Mouse (Mus musculus): ENCODE data around the gene Pex6.

Gene Pex6

DNA sequence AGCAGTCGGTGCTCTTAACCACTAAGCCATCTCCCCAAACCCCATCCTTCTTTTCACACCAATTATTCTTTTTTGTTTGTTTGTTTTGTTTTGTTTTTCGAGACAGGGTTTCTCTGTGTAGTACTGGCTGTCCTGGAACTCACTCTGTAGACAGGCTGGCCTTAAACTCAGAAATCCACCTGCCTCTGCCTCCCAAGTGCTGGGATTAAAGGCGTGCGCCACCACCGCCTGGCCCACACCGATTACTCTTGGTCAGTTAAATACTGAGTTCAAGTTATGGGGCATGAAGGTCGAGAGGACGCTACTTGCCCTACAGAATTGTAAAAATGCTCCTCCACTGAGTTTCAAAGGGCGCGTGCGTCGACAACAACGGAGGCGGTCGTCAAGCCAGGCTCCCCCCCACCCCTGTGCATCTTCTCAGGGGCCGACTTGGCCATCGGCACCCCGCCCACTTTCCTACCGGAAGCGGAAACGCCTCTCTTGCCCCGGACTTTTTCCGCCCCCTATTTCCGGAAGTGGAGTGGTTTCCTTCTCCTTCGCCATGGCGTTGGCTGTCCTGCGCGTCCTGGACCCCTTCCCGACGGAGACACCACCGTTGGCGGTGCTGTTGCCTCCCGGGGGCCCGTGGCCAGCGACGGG lies at the start of gene Pex6:
Pex6 (plus strand) TSS at position 505 of the 639 bp plus-strand sequence.
- DNase-seq = peak; percentile 96 to 98

DNA sequence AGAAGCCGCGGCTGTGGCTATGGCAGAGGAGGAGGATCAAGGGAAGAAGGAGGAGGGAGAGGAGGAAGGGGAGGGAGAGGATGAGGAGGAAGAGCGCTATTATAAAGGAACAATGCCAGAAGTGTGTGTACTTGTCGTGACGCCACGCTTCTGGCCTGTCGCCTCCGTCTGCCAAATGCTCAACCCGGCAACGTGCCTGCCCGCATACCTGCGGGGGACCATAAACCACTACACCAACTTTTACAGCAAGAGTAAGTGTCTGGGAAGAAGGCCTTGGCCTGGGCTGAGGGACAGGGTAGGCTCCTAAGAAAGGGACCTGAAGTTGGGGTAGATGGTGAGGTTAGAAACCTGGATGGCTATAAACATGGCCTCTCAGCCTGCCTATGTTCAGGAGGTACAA lies 49.3 kb upstream of the Pex6 start:
- DNase-seq = no peak

DNA sequence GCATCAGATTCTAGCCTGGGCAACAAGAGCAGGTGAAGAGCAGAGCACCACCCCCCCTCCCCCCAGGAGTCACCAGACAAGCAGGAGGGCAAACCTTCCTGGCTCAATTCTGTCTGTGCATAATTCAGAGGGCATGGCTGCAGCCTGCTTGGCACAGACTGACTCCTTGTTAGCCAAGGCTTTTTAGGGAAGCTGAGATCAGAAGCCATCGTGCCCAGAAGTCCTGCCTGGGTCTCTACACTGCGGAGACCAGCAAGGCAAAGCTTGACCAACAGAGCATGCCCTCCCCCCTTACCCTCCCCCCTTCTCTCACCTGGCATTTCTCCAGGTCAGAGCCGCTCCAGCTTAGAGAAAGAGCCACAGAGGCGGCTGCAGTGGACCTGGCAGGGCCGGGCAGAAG lies 48.5 kb upstream of the Pex6 start:
- DNase-seq = peak; percentile 34 to 57

DNA sequence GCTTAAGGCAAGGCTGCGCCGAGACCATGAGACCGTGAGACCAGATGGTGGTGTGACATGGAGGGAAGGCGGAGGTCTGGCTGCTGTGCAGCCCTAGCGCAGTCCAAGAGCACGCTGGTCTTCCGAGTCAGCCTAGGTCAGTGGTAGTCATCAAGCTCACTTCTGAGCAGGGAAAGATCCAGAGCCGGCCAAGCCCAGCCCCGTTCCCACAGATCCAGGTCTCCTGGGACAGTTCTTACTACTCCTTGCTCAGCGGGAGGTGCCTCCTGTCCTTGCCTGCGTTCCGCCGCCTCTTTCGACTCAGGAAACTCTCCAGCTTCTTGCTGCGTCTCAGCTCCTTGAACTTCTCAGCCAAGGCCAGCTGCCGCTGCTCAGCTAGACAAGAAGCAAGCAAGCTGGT lies 43.6 kb upstream of the Pex6 start:
- no peak for DNase-seq

DNA sequence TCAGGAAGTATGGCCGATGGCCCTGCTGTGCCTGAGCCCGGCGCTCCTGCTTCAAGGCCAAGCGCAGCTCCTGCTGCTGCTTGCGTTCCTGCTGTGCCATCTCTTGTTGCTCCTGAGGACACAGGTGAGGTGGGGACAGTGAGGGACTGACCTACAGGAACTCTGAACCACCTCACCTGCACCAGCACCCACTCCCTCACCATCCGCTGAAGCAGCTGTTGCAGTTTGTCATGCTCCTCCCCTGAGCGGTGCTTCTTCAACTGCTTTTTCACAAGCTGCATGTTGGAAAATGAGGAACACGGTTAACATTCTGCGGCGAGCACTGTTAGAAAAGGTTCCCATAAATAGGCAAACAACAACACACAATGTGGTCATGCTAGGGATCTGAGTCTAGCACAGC lies 41.4 kb upstream of the Pex6 start:
- DNase-seq = no peak

DNA sequence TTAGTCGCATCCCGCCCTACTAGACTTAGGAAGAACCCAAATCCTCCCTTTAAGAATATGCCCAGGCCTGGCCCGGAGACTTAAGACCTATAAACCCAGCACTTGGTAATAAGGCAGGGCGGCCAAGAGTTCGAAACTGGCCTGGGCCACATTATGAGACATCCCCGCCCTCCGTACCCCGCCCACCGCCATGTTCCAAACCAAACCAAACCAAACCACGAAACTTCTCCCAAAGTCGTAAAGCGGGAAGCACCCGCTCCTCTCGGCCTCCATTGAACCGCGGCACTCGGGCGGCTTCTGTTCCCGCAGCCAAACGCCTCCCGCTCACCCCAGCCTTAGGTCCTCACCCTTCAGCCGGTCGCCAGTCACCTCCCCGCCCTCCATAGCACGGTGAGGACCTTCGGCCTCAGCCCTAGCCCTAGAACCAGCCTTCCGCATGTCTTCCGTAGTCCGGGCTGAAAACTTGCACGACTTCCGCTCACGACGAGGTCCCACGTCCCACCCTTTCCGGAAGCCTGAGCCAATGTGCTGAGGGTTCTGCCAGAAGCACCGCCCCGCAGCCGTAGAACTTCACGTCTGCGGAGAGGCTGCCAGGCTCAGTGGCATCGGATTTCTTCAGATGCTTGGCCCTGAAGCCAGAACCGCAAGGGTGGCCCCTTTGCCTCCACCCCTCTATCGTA lies 37.3 kb upstream of the Pex6 start, which contains the start of gene Rrp36:
Rrp36 (minus strand) TSS at position 503 of the 680 bp plus-strand sequence.
- peak; percentile 95 to 96 for DNase-seq

DNA sequence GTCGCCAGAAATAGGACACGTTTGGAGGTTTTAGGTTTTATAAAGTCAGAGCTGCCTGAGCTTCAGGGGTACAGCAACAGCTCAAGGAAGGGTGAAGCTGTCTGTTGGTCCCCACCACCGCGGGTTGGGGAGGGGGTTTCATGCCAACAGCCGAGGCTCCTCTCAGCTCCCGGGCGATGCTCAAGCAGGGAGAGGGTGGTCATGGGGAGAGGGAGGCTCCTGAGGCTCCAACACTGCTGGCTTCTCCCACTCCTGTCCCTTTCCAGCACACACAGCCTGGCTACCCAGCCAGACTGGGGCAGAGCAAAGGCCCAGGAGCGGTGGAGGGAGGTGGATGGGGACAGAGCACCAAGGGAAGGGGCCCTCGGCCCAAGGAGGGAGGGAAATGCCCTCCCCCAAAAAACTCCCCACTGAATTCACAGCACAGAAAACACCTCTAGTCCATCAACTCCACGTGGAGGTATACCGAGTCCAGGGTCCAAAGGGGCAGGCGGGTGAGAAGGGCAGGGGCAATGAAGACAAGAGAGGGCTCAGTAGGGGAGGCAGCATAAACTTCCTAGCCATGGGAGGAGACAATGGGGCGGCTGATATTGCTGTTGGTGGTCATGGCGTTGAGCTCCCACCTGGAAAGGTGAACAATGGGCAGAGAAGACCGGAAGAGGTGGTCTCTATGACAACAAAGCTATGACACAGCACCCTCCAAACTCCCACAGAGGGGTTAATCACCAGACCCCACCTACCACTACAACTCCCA lies 36.6 kb upstream of the Pex6 start:
- peak; percentile 14 to 44 for DNase-seq

DNA sequence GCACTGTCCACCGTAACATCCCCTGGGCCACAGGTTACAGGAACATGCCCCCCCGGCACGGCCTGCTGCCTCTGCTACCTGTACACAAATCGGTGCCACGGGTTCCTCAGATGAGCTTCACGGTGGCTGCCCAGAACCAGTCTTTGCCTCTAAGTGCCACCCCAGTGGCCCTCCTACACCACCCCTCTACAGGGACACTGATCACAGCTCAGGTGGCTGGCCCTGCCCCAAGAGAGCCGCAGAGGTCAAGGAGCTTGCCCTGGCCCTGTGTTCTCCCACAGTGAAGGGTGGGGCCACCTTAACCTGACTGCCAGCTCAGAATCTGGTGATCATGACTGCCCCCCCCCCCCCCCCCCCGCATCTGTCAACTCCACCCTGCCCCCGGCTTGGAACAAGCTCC lies 32.8 kb upstream of the Pex6 start, which contains the start of gene Mea1:
Mea1 (plus strand) TSS at position 378 of the 400 bp plus-strand sequence.
- DNase-seq = peak; percentile 47 to 53

DNA sequence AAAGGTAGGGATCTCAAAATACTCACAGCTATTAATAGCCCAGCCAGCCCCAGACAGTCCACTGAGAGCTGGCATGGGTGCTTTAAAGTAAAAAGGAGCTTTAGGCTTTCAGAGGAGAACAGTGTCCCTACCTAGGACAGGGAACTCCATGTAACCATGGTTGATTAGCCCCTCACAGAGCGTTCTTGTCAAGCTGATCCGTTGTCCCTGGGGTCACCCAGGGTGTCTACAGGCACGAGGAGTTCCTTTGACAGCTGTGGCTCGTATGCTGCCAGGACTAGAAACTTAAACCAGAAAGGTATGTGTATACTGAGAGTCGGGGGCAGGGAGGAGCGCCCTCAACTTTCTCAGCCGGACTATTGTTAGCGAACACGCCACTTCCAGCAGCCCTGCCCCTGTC lies 32.4 kb upstream of the Pex6 start:
- DNase-seq = no peak

DNA sequence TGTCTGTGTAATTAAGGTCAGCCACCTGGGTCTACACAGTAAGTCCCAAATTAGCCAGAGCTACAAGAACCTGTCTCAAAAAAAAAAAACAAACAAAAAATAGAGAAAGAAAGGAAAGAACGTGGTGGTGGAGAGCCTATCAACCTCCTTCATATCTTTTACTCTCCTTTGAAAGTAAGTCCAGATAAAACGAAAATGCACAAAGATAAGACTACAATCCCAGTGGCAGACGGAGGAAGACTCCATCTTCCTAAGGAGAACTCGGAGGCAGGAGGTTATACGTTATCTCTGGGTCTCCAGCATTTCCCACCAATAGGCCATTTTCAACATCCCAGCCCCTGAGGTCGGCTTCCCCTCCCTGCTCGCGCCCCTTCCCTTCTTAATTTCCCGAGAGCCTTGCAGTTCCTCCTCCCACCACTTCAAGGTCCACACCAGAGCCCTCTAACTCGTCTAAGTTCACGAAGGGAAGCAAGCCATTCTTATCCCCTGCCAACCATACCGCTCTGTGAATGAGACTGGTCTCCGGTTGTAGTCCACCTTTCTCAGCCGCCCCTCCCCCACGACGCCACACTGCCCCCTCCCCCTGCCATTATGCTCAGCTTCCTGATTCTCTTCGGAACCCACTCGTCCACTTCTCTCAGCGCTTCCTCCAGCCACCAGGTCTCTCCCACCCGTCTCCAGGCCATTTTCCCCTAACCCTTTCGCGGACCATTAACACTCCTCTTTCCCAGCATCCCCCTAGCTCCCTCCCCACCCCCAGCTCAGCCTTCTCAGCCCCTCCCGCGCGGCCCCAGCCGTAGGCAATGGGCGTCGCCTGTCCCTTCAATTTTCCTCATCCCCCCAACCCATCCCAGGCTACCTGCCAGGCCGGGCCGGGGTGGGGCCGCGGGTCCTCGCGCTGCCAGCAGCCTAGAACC lies 31.2 kb upstream of the Pex6 start:
- peak; percentile 45 to 75 for DNase-seq

DNA sequence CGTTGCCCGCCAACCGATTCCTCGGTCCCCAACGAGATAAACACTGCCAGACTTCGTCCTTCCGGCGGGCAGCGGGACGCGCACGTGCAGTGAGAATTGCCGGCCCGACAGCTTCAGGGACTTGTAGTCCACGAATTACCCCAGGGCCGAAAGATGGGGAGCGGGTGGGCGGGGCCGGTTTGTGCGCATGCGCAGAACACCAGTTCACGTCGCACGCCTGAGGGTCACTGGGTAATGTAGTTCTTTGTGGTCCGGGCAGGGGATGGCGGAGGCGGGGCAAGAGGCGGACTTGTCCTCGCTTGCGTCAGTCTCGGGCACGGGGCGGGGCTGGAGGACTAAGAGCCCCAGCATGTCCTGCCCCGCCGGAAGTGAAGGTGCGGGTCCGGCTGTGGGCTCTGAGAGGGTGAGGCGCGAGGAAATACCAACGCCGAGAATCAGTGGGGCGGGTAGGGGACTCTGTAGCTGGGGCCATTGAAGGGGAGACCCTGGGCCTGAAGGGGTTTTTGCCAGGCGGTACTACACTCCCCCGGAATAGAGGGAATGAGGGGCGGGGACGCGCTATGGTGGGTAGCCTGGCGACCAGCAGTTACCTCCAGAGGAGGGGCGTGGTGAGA lies 30.4 kb upstream of the Pex6 start, which contains the start of gene Klhdc3:
Klhdc3 (minus strand) TSS at position 155 of the 614 bp plus-strand sequence.
- DNase-seq = peak; percentile 99

DNA sequence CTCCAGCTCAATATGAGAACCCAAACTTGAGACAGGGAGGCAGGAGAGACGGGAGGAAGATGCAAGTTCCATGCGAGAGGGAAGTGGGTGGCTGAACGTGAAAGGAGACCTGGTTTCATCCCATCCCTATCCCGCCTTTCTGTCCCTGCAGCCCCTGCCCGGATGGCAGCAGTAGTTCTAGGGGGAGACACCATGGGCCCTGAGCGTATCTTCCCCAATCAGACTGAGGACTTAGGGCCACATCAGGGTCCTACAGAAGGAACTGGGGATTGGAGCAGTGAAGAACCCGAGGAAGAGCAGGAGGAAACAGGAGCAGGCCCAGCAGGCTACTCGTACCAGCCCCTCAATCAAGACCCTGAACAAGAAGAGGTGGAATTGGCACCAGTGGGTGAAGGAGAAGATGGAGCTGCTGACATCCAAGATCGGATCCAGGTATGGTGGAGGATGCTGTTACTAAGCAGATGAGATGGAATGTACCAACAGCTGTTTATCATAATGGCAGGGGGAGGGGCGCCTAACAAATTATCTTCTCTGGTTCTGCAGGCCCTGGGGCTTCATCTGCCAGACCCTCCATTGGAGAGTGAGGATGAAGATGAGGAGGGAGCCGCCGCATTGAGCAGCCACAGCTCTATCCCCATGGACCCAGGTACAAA lies 29.7 kb upstream of the Pex6 start:
- DNase-seq = no peak

DNA sequence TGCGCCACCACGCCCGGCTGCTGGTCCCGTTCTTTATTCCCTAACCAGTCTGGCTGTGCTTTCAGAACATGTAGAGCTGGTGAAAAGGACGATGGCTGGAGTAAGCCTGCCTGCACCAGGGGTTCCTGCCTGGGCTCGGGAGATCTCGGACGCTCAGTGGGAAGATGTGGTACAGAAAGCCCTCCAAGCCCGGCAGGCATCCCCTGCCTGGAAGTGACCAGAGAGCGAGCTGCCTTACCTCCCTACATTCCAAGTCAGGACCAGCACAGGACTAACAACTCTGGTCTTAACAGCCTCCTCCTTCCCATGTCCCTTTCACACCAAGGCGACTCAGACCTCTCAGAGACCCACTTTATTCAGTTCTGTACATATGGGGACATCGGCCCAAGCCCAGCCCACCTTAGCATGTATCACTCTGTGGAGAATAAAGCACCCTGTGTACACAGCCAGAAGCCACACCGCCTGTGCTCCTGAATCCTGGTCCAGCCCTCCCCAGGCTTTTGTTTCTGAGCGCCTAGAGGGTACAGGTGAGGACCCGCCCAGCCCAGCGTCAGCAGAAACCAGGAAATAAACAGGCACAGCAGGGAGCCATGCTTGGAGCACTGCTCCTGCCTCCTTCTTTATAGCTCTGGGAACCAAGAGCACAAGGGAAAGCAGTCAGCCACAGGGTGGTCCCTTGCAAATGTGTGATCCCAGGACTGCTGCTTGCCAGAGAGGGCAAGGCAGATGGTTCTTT lies 28.4 kb upstream of the Pex6 start:
- DNase-seq = no peak

DNA sequence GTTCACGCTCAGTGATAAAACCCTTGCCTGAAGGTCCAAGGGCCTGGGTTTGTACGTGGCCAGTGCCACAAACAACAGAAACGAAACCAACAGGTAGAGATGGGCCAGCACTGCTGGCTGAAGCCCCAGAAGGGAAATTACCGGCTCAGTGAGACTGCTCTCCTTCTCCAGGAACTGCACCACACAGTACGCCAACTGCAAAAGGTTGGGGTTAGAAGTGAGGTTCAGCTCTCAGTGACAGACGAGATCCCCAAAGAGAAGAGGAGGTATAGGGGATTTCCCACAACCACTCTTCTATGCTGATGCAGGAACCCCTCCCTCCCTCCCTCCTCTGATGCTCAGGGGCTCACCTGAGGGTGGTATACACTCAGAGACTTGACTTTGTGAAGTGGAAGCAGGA lies 25.4 kb upstream of the Pex6 start:
- DNase-seq = no peak

DNA sequence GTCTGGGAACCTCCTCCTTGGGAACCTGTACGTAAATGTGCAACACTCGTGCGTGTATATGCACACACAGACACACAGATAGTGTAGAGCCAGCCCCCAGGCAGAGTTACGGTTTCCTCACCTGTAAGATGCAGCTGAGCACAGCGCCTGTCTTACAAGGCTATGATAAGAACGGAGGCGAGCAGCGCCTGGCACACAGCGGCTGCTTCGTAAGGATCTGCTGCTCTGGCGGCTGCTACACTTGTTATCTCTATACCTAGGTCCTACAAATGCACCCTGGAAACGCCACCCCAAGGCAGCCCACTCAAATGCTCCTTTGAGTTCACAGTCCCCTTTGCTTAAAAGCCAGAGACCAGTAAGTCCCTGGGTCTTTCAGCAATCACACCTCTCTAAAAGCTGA lies 20.6 kb upstream of the Pex6 start:
- DNase-seq = no peak

DNA sequence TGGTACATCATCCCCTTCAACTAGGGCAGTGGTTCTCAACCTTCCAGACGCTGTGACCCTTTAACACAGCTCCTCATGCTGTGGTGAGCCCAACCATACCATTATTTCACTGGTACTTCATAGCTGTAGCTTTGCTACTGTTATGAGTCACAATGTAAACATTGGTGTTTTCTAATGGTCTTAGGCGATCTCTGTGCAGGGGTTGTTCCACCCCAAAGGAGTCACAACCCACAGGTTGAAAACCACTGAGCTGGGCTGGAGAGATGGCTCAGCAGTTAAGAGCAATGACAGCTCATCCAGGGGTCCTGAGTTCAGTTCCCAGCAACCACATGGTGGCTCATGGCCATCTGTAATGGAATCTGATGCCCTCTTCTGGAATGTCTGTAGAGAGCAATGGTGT lies 19.9 kb upstream of the Pex6 start:
- DNase-seq = no peak

DNA sequence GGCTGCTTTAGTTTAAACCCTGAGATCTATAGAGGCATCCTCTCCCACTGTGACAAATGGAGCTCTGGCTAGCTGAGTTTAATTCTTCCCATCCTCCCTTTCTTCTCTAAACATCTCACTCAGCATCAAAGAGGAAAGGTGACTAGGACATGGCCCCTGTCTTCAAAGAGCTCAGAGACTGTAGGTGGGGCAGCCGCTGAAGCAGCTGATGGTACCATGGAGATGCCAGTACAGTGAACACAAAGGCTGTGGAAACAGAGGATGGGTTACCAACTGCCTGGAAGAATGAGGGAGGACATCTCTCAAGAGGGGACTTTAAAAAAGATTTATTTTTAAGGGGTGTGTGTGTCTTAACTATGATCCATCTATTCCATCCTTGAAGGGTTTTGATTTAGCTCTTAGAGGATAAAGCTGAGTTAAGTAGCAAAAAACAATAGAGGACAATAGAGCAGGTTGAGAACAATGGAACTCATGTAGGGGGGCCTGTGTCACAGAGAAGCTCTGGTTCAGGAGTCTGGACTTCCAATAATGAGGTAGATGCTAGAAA lies 16.7 kb upstream of the Pex6 start:
- no peak for DNase-seq

DNA sequence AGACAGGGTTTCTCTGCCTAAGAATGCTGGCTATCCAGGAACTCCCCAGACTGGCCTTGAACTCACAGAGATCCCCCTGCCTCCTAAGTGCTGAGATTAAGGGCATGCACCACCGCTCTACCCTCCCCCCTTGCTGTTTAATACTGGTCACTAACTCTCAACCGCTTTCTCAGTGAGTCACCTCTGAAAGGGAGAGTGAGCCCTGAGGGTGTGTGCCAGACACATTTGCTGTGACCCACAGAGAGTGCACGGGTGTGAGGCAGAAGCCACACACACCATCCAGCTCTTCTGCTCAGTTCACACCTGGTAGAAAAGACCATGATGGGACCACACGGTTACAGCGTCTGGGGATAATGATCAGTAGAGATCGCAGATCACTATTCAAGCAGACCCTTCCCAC lies 12.7 kb upstream of the Pex6 start:
- no peak for DNase-seq

DNA sequence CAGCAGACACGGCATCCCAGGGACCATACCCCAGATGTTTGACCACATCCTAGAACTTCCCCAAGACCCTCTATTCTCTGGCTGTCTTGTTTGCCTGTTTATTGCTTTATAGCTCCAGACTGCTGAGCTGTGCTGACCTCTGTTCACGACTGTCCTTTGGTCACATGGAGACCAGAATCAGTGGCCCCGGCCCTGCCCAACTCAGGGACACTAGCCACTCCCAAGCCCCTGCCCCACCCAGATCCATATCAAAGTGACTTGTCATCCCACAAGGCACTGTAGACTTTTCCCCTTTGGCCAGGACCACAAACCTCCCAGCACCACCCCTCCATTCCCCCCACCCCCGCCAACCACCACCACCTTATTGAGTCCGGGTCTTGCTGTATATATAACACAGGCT lies 12.0 kb upstream of the Pex6 start:
- DNase-seq = no peak

DNA sequence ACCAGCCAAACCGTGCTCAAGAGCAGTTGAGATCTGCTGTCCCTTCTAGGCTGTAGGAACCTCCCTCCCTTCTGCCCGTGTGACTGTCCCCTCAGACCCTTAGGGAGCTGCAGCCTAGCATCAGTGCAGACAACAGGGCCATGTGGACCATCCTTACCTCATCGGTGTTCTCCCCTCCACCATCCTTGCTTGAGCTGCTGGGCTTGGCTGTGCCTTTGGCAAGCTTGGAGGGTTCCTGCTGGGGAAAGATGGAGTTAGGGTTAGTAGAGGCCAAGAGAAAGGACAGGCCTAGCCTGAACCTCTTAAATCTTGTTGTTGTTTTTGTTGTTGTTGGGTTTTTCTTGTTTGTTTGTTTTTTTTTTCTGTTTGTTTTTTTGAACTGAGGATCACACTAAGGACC lies 11.4 kb upstream of the Pex6 start:
- DNase-seq = no peak

DNA sequence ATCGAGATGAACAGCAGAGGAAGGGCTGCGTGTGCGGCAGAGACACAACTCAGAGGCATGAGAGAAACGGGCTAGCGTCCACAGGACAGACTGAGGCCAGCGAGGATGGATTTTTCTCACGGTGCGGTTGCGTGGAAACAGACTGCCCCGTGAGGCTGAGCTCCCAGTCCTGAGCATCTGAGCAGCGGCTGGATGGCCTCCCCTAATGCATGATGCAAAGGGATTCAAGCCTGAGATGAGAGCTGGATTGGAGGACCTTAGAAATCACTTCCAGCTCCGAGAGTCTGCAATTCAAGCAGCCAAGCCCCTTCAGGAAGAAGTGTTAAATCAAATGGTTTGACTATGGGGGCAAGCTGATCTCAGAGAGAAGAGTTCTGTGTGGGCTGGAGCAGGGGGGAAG lies 9.8 kb upstream of the Pex6 start:
- DNase-seq = no peak

Measured in kidney, postnatal 36 days (tissue).